Mouse (Mus musculus): Measurements from ENCODE around the gene Hexim2. TPM values are rescaled to one million over a fixed set of nuclear protein-coding genes. Genes with fewer than 3 reads are reported as not detected.

The Hexim2 gene
- polyA plus RNA-seq, 1 experiment from 2014 or later: 8.8 TPM

GRCm38 (mm10) chr11:103147766-103148165 is 15.5 kb downstream of the Hexim2 start:
- H3K27me3 ChIP-seq (replicated peaks): no peaks in the 10 kb centered on the region
- H3K9me3 ChIP-seq: no peaks in the 10 kb centered on the region
- no peak overlapping the region for H3K4me2 ChIP-seq (replicated peaks)
- H3K27ac ChIP-seq: no peak overlapping the region
- H3K9ac ChIP-seq: no peak overlapping the region
- peaks cover 23% of the 10 kb centered on the region for H3K4me1 ChIP-seq (replicated peaks)
- WGBS: 56% methylated on average over 4 of the region's 4 CpGs
- H3K4me3 ChIP-seq (replicated peaks): no peak overlapping the region
- no peaks in the 10 kb centered on the region for H3K36me3 ChIP-seq
- ATAC-seq: no peak

- no peak overlapping the region for H3K4me2 ChIP-seq (replicated peaks)
- 92% methylated on average over 4 of the region's 4 CpGs for WGBS
- H3K36me3 ChIP-seq: no peaks in the 10 kb centered on the region
- H3K9me3 ChIP-seq: no peaks in the 10 kb centered on the region
- no peak overlapping the region for H3K27ac ChIP-seq
- H3K9ac ChIP-seq: no peak overlapping the region
- no peak for ATAC-seq
- no peak overlapping the region for H3K4me3 ChIP-seq (replicated peaks)
- H3K27me3 ChIP-seq (replicated peaks): no peaks in the 10 kb centered on the region
- peaks cover 10% of the 10 kb centered on the region for H3K4me1 ChIP-seq (replicated peaks)
Measured at GRCm38 (mm10) chr11:103149771-103150170, 17.5 kb downstream of the Hexim2 start.

- Histone ChIP-seq H3K4me3 (replicated peaks) (peak overlapping the region; percentile 38), H3K27ac (peak overlapping the region; percentile 68), H3K9ac (peak overlapping the region; percentile 46), H3K4me2 (replicated peaks) (peak overlapping the region; percentile 88), H3K27me3 (replicated peaks) (no peaks in the 10 kb centered on the region), H3K4me1 (replicated peaks) (peaks cover 10% of the 10 kb centered on the region), H3K36me3 (no peaks in the 10 kb centered on the region), H3K9me3 (no peaks in the 10 kb centered on the region)
- peak; percentile 97 for ATAC-seq
- WGBS: under 1% methylated on average over 25 of the region's 25 CpGs
Measured at GRCm38 (mm10) chr11:103158621-103159478, 26.6 kb downstream of the Hexim2 start.

- H3K27me3 ChIP-seq (replicated peaks): no peaks in the 10 kb centered on the region
- H3K36me3 ChIP-seq: no peaks in the 10 kb centered on the region
- H3K27ac ChIP-seq: no peak overlapping the region
- no peak overlapping the region for H3K4me2 ChIP-seq (replicated peaks)
- ATAC-seq: no peak
- H3K9ac ChIP-seq: no peak overlapping the region
- 87% methylated on average over 11 of the region's 11 CpGs for WGBS
- H3K4me3 ChIP-seq (replicated peaks): no peak overlapping the region
- no peaks in the 10 kb centered on the region for H3K9me3 ChIP-seq
- H3K4me1 ChIP-seq (replicated peaks): peaks cover 14% of the 10 kb centered on the region
Measured at GRCm38 (mm10) chr11:103160738-103161137, 28.5 kb downstream of the Hexim2 start.

- no peaks in the 10 kb centered on the region for H3K36me3 ChIP-seq
- H3K27me3 ChIP-seq (replicated peaks): no peaks in the 10 kb centered on the region
- H3K9me3 ChIP-seq: no peaks in the 10 kb centered on the region
- peaks cover 14% of the 10 kb centered on the region for H3K4me1 ChIP-seq (replicated peaks)
- H3K27ac ChIP-seq: no peak overlapping the region
- H3K9ac ChIP-seq: no peak overlapping the region
- H3K4me2 ChIP-seq (replicated peaks): no peak overlapping the region
- WGBS: 74% methylated on average over 7 of the region's 7 CpGs
- ATAC-seq: no peak
- no peak overlapping the region for H3K4me3 ChIP-seq (replicated peaks)
Measured at GRCm38 (mm10) chr11:103161449-103161848, 29.2 kb downstream of the Hexim2 start.

- Histone ChIP-seq H3K9me3 (no peaks in the 10 kb centered on the region), H3K4me3 (replicated peaks) (no peak overlapping the region), H3K27ac (no peak overlapping the region), H3K4me2 (replicated peaks) (no peak overlapping the region), H3K36me3 (no peaks in the 10 kb centered on the region), H3K27me3 (replicated peaks) (no peaks in the 10 kb centered on the region), H3K9ac (no peak overlapping the region), H3K4me1 (replicated peaks) (peaks cover 14% of the 10 kb centered on the region)
- no peak for ATAC-seq
- 89% methylated on average over 5 of the region's 5 CpGs for WGBS
Measured at GRCm38 (mm10) chr11:103162132-103162531, 29.9 kb downstream of the Hexim2 start.

GRCm38 (mm10) chr11:103164391-103164790 is 32.2 kb downstream of the Hexim2 start:
- H3K27ac ChIP-seq: no peak overlapping the region
- H3K9me3 ChIP-seq: no peaks in the 10 kb centered on the region
- H3K36me3 ChIP-seq: no peaks in the 10 kb centered on the region
- peaks cover 2% of the 10 kb centered on the region; the same call in 1 of the 2 replicates for H3K27me3 ChIP-seq (replicated peaks)
- 0 out of 2 replicates have a peak, but pooled peaks have one; percentile 19 for ATAC-seq
- WGBS: 25% methylated on average over 10 of the region's 10 CpGs
- no peak overlapping the region for H3K9ac ChIP-seq
- no peak overlapping the region for H3K4me3 ChIP-seq (replicated peaks)
- H3K4me2 ChIP-seq (replicated peaks): no peak overlapping the region
- 0 out of 2 replicates have a peak, but pooled peaks cover 4% of the 10 kb centered on the region for H3K4me1 ChIP-seq (replicated peaks)

GRCm38 (mm10) chr11:103168690-103169390 is 36.6 kb downstream of the Hexim2 start:
- peaks cover 9% of the 10 kb centered on the region for H3K4me1 ChIP-seq (replicated peaks)
- H3K27me3 ChIP-seq (replicated peaks): peaks cover 34% of the 10 kb centered on the region
- H3K36me3 ChIP-seq: no peaks in the 10 kb centered on the region
- ATAC-seq: no peak
- WGBS: 23% methylated on average over 9 of the region's 9 CpGs
- no peak overlapping the region for H3K4me2 ChIP-seq (replicated peaks)
- no peak overlapping the region for H3K4me3 ChIP-seq (replicated peaks)
- no peak overlapping the region for H3K27ac ChIP-seq
- H3K9ac ChIP-seq: no peak overlapping the region
- H3K9me3 ChIP-seq: no peaks in the 10 kb centered on the region

- WGBS: 83% methylated on average over 5 of the region's 5 CpGs
- peaks cover 4% of the 10 kb centered on the region for H3K4me1 ChIP-seq (replicated peaks)
- no peaks in the 10 kb centered on the region for H3K36me3 ChIP-seq
- H3K27ac ChIP-seq: no peak overlapping the region
- H3K9me3 ChIP-seq: no peaks in the 10 kb centered on the region
- no peak for ATAC-seq
- H3K4me2 ChIP-seq (replicated peaks): no peak overlapping the region
- H3K9ac ChIP-seq: no peak overlapping the region
- no peak overlapping the region for H3K4me3 ChIP-seq (replicated peaks)
- peaks cover 34% of the 10 kb centered on the region for H3K27me3 ChIP-seq (replicated peaks)
Measured at GRCm38 (mm10) chr11:103169664-103170063, 37.4 kb downstream of the Hexim2 start.

- ATAC-seq: no peak
- Histone ChIP-seq H3K4me1 (replicated peaks) (peaks cover 9% of the 10 kb centered on the region), H3K27me3 (replicated peaks) (peaks cover 34% of the 10 kb centered on the region), H3K27ac (no peak overlapping the region), H3K9ac (0 out of 2 replicates have a peak overlapping the region, but pooled peaks have one; percentile 59), H3K36me3 (no peaks in the 10 kb centered on the region), H3K9me3 (no peaks in the 10 kb centered on the region), H3K4me2 (replicated peaks) (peak overlapping the region; percentile 97), H3K4me3 (replicated peaks) (peak overlapping the region; percentile 55; the same call in 1 of the 2 replicates)
- WGBS: 49% methylated on average over 3 of the region's 3 CpGs
Measured at GRCm38 (mm10) chr11:103170111-103170493, 37.9 kb downstream of the Hexim2 start.

GRCm38 (mm10) chr11:103170494-103171285 is 38.5 kb downstream of the Hexim2 start, which contains the start of gene Fmnl1:
Fmnl1 (plus strand) TSS chr11:103171107.
- ATAC-seq: peak; percentile 66
- no peak within 1 kb of the TSS for H3K27ac ChIP-seq
- peak within 1 kb of the TSS; percentile 97 for H3K4me2 ChIP-seq (replicated peaks)
- H3K4me3 ChIP-seq (replicated peaks): peak within 1 kb of the TSS; percentile 55
- no peaks in the 10 kb centered on the region for H3K36me3 ChIP-seq
- H3K9me3 ChIP-seq: no peaks in the 10 kb centered on the region
- H3K4me1 ChIP-seq (replicated peaks): peaks cover 9% of the 10 kb centered on the region
- H3K9ac ChIP-seq: peak within 1 kb of the TSS; percentile 59
- under 1% methylated on average over 83 of the region's 84 CpGs for WGBS
- H3K27me3 ChIP-seq (replicated peaks): peaks cover 34% of the 10 kb centered on the region

- no peaks in the 10 kb centered on the region for H3K36me3 ChIP-seq
- peaks cover 9% of the 10 kb centered on the region for H3K4me1 ChIP-seq (replicated peaks)
- 2% methylated on average over 22 of the region's 23 CpGs for WGBS
- peaks cover 34% of the 10 kb centered on the region for H3K27me3 ChIP-seq (replicated peaks)
- H3K9ac ChIP-seq: peak overlapping the region; percentile 59
- H3K27ac ChIP-seq: no peak overlapping the region
- no peaks in the 10 kb centered on the region for H3K9me3 ChIP-seq
- peak overlapping the region; percentile 97 for H3K4me2 ChIP-seq (replicated peaks)
- H3K4me3 ChIP-seq (replicated peaks): peak overlapping the region; percentile 55
- peak; percentile 5; the same call in 1 of the 2 replicates for ATAC-seq
Measured at GRCm38 (mm10) chr11:103171286-103171620, 39.0 kb downstream of the Hexim2 start.
